Mouse (Mus musculus): Measurements from ENCODE around the gene Mapk8ip2. TPM values are rescaled to one million over a fixed set of nuclear protein-coding genes. Genes with fewer than 3 reads are reported as not detected.
A peak's percentile ranks its signal among the peaks of the same experiment; 100 is the strongest.

Gene Mapk8ip2
- polyA plus RNA-seq, 1 experiment from 2014 or later: 0.02 TPM

DNA sequence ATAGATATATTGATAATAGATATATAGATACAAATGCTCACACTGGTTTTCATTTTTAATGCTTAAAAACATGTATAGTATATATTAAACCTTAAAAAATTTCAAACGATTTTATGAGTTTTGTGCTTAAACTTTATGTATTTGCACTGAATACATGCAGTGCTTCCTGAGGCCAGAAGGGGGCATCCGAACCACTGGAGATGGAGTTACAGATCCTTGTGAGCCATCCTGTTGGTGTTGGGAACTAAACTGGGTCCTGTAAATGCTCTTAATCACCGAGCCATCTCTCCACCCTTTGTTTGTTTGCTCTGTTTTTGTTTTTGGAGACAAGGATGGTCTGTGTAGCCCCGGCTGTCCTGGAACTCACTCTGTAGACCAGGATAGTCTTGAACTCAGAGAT, 41.3 kb downstream of the Mapk8ip2 start:
- Histone ChIP-seq H3K4me2 (no peak overlapping the region), H3K9me3 (replicated peaks) (no peaks in the 10 kb centered on the region), H3K27me3 (peaks cover 38% of the 10 kb centered on the region), H3K9ac (no peak overlapping the region), H3K27ac (replicated peaks) (no peak overlapping the region), H3K36me3 (replicated peaks) (no peaks in the 10 kb centered on the region), H3K4me3 (replicated peaks) (no peak overlapping the region), H3K4me1 (replicated peaks) (peaks cover 21% of the 10 kb centered on the region)
- 54% methylated on average over 4 of the region's 4 CpGs for WGBS (ENCODE audit: insufficient replicate concordance)
- no peak for ATAC-seq (ENCODE audit: insufficient read depth)

DNA sequence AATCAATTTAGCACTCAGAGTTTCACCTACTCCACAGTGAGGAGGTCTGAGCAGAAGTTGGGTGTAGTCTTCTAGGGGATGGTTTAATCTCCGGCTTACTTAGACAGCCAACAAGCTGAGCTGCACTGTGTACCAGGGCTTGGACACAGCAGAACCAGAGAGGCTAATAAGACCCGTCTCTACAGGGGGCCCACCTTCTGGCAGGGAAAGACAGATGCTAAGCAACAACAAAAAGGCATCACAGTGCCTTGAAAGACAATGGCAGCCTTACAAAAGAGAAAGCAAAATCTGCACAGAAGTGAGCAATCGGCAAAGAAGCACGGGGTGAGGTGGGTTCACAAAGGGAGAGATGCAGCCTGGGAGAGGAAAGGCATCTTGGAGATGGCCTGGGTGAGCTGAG, 42.4 kb downstream of the Mapk8ip2 start:
- WGBS (ENCODE audit: insufficient replicate concordance): 60% methylated on average over 4 of the region's 4 CpGs
- peaks cover 30% of the 10 kb centered on the region for H3K4me1 ChIP-seq (replicated peaks)
- H3K4me2 ChIP-seq: no peak overlapping the region
- no peak overlapping the region for H3K4me3 ChIP-seq (replicated peaks)
- no peaks in the 10 kb centered on the region for H3K9me3 ChIP-seq (replicated peaks)
- no peak for ATAC-seq (ENCODE audit: insufficient read depth)
- H3K27ac ChIP-seq (replicated peaks): no peak overlapping the region
- H3K27me3 ChIP-seq: peaks cover 50% of the 10 kb centered on the region
- no peaks in the 10 kb centered on the region for H3K36me3 ChIP-seq (replicated peaks)
- no peak overlapping the region for H3K9ac ChIP-seq

DNA sequence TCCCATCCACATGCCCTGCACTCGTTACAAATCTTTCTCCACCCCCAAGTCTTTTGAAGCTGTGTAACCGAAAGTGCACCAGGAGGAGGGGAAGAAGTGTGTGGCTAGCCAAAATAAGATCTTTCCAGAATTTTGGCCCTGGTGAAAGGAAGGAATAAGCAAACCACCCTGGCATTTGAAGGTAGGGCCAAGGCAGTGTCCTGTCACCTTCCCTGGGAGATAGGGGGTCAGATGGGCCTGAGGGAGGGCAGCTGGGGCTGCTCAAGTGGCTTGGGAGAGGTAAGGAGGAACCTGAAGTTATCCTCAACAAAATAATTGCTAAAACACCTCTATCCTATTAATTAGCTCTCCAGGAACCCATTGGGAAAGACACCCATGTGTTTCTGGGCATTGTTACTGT, 43.1 kb downstream of the Mapk8ip2 start:
- H3K9me3 ChIP-seq (replicated peaks): no peaks in the 10 kb centered on the region
- no peak overlapping the region for H3K9ac ChIP-seq
- no peak overlapping the region for H3K4me3 ChIP-seq (replicated peaks)
- H3K4me1 ChIP-seq (replicated peaks): peaks cover 30% of the 10 kb centered on the region
- no peak overlapping the region for H3K27ac ChIP-seq (replicated peaks)
- 35% methylated on average over 2 of the region's 2 CpGs for WGBS (ENCODE audit: insufficient replicate concordance)
- ATAC-seq (ENCODE audit: insufficient read depth): no peak
- H3K36me3 ChIP-seq (replicated peaks): no peaks in the 10 kb centered on the region
- H3K27me3 ChIP-seq: peaks cover 55% of the 10 kb centered on the region
- H3K4me2 ChIP-seq: no peak overlapping the region

DNA sequence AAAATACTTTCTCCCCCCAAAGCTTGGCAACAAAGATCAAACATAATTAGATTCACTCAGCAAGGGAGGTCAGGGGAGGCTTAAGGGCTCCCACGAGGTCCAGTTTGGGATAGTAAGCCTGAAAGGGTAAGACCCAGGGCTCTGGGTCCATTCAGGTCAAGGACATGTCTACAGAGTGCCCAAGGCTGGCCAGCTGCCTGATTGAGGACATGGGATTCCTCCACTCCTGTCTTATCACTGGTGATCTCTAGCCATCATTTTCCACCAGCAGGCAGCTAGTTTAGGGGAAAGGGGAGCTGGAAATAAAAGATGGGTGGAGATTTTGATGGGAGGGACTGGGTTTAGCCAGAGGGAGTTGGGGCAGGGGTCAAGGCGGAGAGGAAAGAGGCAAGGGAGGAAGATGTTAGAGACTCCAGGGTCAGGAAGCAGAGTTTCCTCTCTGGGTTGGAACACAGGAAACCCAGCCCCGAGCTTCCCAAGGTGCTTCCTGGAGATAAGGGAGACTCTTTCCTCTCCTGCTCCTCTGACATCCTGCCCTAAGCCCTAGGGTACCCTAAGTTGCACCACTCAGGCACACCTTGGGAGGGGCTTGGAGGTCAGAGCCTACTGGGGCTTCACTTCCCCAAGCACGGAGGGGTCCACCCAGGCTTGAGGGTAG, 43.8 kb downstream of the Mapk8ip2 start:
- WGBS (ENCODE audit: insufficient replicate concordance): 4% methylated on average over 4 of the region's 4 CpGs
- peak overlapping the region; percentile 65 for H3K4me3 ChIP-seq (replicated peaks)
- ATAC-seq (ENCODE audit: insufficient read depth): peak; percentile 42
- no peak overlapping the region for H3K4me2 ChIP-seq
- no peak overlapping the region for H3K9ac ChIP-seq
- no peaks in the 10 kb centered on the region for H3K9me3 ChIP-seq (replicated peaks)
- H3K4me1 ChIP-seq (replicated peaks): peaks cover 30% of the 10 kb centered on the region
- H3K27me3 ChIP-seq: peaks cover 55% of the 10 kb centered on the region
- H3K36me3 ChIP-seq (replicated peaks): no peaks in the 10 kb centered on the region
- H3K27ac ChIP-seq (replicated peaks): no peak overlapping the region

DNA sequence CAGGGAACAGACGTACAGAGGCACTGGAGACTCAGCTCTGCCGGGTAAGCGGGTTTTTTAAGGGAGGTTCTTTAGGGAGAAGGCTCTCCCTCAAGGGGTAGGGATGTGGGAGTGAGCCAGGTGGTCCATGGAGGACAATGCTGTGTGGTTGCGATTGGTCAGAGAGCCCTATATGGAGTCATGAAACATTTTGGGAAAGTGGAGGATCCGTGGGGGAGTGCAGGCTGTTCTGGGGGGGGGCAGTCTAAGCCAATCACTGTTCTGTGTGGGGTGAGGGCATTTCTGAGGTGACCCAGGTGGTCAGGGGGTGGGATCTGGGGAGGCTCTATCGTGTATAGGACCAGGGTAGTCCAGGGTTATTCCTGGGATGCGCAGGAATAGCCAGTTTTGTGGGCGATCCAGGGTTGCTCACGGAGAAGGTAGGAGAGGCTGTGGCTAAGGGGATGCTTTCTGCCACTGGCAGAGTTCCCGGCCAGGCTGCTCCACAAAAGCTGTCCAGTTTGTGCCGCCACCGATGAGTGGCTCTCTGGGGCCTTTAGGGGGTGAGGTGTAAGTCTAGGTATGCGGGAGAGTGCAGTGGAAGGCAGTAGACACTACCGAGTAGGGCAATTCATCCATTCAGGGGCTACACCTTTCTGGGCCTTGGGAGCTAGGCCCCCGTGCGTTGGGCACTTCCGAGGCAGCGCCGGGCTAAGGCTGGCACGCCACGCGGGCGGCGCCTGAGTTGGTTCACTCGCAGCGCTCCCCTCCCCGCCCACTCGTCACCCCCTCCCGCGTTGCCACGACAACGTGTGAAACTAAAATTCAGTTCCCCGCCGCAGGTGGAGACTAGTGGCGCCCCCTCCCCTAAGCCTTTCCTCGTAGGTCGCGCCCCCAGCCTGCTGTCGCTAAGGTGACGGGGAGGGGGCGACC, 44.6 kb downstream of the Mapk8ip2 start:
- Histone ChIP-seq H3K9me3 (replicated peaks) (no peaks in the 10 kb centered on the region), H3K4me3 (replicated peaks) (peak overlapping the region; percentile 65), H3K27ac (replicated peaks) (no peak overlapping the region), H3K27me3 (peaks cover 55% of the 10 kb centered on the region), H3K4me1 (replicated peaks) (peaks cover 30% of the 10 kb centered on the region), H3K36me3 (replicated peaks) (no peaks in the 10 kb centered on the region), H3K9ac (peak overlapping the region; percentile 21; the same call in 1 of the 2 replicates), H3K4me2 (peak overlapping the region; percentile 92)
- WGBS (ENCODE audit: insufficient replicate concordance): 1% methylated on average over 41 of the region's 41 CpGs
- ATAC-seq (ENCODE audit: insufficient read depth): no peak

DNA sequence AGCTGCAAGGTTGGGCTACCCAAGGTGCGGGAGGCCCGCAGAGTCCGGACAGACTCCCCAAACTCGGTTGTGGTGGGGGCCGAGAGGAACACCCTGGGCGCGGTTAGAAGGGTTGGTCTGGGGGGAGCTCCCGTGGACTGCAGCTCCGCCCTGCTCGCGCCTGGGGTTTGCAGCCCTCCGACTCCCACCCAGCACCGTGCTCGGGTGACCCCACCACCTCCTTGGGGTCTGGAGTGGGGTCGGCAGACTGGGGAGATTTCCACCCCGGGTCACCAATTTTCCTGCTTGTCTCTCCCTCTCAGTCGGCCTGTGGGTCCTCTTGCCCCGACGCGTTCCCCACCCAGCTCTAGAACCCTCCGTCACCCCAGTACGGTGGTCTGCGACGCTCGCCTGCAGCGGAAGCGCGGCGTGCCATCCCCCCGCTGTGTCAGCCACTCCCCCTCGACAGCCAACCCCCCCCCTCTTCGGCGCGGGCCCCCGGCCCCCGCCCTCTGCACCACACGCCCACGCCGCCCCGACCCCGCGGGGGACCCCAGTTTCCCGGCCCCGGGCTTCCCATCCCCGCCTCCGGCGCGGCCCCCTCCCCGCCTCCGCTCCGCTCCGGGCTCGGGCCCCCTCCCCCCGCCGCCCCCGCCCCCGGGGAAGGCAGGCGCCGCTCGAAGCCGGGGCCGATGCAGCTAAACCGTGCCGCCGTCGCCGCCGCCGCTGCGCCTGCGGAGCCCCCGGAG, 45.4 kb downstream of the Mapk8ip2 start, which contains the start of gene Shank3:
Shank3 (plus strand) TSS at position 663 of the 728 bp plus-strand sequence.
- H3K9me3 ChIP-seq (replicated peaks): no peaks in the 10 kb centered on the region
- H3K36me3 ChIP-seq (replicated peaks): no peaks in the 10 kb centered on the region
- 0 out of 2 replicates have a peak, but pooled peaks have one; percentile 17 for ATAC-seq (ENCODE audit: insufficient read depth)
- peaks cover 55% of the 10 kb centered on the region for H3K27me3 ChIP-seq
- no peak within 1 kb of the TSS for H3K27ac ChIP-seq (replicated peaks)
- peak within 1 kb of the TSS; percentile 39; the same call in 1 of the 2 replicates for H3K9ac ChIP-seq
- H3K4me1 ChIP-seq (replicated peaks): peaks cover 30% of the 10 kb centered on the region
- WGBS (ENCODE audit: insufficient replicate concordance): under 1% methylated on average over 42 of the region's 72 CpGs
- H3K4me3 ChIP-seq (replicated peaks): peak within 1 kb of the TSS; percentile 65
- peak within 1 kb of the TSS; percentile 92 for H3K4me2 ChIP-seq

DNA sequence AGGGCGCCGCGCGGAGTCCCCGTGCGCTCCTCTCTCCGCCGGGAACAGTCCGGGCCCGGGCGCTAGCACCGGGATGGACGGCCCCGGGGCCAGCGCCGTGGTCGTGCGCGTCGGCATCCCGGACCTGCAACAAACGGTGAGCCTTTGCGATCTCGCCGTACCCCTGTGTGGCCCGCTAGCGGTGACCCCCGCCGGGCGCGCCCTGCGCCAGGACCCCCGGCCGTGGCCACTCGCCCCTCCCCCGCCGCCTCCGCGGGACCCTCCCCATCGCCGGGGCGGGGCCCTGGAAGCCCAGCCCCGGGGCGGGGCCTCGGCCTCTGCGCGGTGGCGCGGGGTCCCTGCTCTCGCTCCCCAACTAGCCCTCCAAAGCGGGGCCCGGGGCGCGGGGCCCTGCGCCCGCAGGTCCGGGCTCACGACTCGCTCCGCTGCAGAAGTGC, 46.1 kb downstream of the Mapk8ip2 start:
- Histone ChIP-seq H3K4me2 (peak overlapping the region; percentile 92), H3K9ac (peak overlapping the region; percentile 39; the same call in 1 of the 2 replicates), H3K4me1 (replicated peaks) (peaks cover 30% of the 10 kb centered on the region), H3K4me3 (replicated peaks) (peak overlapping the region; percentile 65), H3K9me3 (replicated peaks) (no peaks in the 10 kb centered on the region), H3K36me3 (replicated peaks) (no peaks in the 10 kb centered on the region), H3K27me3 (peaks cover 55% of the 10 kb centered on the region), H3K27ac (replicated peaks) (no peak overlapping the region)
- WGBS (ENCODE audit: insufficient replicate concordance): under 1% methylated on average over 52 of the region's 60 CpGs
- ATAC-seq (ENCODE audit: insufficient read depth): peak; percentile 50

DNA sequence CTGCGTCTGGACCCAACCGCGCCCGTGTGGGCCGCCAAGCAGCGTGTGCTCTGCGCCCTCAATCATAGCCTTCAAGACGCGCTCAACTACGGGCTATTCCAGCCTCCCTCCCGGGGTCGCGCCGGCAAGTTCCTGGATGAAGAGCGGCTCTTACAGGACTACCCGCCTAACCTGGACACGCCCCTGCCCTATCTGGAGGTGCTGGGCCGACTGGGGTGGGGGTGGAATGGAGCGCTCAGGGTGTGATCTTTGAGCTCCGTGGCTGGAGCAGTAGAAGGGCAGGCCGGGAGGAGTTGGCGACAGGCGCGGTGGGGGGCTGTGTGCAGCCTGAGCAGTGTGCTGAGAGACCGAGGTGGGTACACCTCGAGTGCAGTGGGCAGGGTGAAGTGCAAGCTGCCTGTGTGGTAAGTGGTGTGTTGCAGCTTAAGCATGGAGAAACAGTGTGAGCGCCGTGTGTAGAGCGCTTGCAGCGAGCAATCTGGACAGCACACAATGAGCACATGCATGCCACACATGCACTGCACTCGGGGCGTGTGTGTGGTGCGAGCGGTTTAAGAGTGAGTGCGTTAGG, 46.6 kb downstream of the Mapk8ip2 start:
- H3K36me3 ChIP-seq (replicated peaks): no peaks in the 10 kb centered on the region
- peak overlapping the region; percentile 65 for H3K4me3 ChIP-seq (replicated peaks)
- no peak overlapping the region for H3K27ac ChIP-seq (replicated peaks)
- peak overlapping the region; percentile 92 for H3K4me2 ChIP-seq
- WGBS (ENCODE audit: insufficient replicate concordance): 9% methylated on average over 35 of the region's 35 CpGs
- peak; percentile 57 for ATAC-seq (ENCODE audit: insufficient read depth)
- H3K27me3 ChIP-seq: peaks cover 55% of the 10 kb centered on the region
- peak overlapping the region; percentile 39; the same call in 1 of the 2 replicates for H3K9ac ChIP-seq
- no peaks in the 10 kb centered on the region for H3K9me3 ChIP-seq (replicated peaks)
- peaks cover 30% of the 10 kb centered on the region for H3K4me1 ChIP-seq (replicated peaks)

DNA sequence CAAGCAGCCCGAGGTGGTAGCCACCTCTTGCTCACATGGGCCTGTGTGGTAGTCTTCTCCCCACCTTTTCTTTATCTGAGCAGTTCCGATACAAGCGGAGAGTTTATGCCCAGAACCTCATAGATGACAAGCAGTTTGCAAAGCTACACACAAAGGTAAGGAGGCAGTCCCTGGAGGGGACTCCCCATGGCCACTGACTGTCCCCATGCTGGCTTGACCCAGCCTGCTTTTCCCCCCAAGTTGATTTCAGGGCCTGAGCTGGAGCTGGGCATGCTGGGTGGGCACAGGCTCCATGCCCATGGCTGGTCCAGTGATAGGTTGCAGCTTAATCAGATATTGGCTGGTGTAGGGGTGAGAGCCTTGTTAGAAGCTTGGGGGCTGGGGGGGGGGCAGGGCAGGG, 47.6 kb downstream of the Mapk8ip2 start:
- no peak overlapping the region for H3K9ac ChIP-seq
- H3K9me3 ChIP-seq (replicated peaks): no peaks in the 10 kb centered on the region
- H3K27me3 ChIP-seq: peaks cover 53% of the 10 kb centered on the region
- H3K27ac ChIP-seq (replicated peaks): no peak overlapping the region
- no peaks in the 10 kb centered on the region for H3K36me3 ChIP-seq (replicated peaks)
- peaks cover 30% of the 10 kb centered on the region for H3K4me1 ChIP-seq (replicated peaks)
- no peak for ATAC-seq (ENCODE audit: insufficient read depth)
- H3K4me3 ChIP-seq (replicated peaks): no peak overlapping the region
- peak overlapping the region; percentile 92 for H3K4me2 ChIP-seq
- WGBS (ENCODE audit: insufficient replicate concordance): 49% methylated on average over 3 of the region's 3 CpGs

DNA sequence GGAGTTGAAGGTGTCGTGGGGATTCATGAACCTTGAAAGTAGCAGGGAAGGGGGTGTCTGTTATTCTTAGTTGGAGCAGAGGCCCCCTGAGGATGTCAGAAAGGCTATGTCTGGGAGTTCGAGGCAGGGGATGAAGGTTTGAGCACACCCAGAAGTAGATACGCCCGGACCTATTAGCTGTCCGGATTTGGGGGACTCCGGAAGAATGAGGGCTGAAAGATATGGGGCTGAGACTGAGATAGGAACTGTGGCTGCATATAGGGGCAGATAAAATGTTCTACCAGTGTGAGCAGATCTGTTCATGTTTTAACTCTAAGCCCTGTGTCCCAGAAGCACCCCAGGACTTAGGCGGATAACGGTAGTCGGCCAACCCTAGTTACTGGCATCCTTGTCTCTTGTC, 51.1 kb downstream of the Mapk8ip2 start:
- H3K9ac ChIP-seq: no peak overlapping the region
- 64% methylated on average over 9 of the region's 9 CpGs for WGBS (ENCODE audit: insufficient replicate concordance)
- H3K4me3 ChIP-seq (replicated peaks): no peak overlapping the region
- H3K4me1 ChIP-seq (replicated peaks): peaks cover 10% of the 10 kb centered on the region
- no peak for ATAC-seq (ENCODE audit: insufficient read depth)
- H3K27ac ChIP-seq (replicated peaks): no peak overlapping the region
- H3K27me3 ChIP-seq: peaks cover 18% of the 10 kb centered on the region
- H3K9me3 ChIP-seq (replicated peaks): no peaks in the 10 kb centered on the region
- no peaks in the 10 kb centered on the region for H3K36me3 ChIP-seq (replicated peaks)
- H3K4me2 ChIP-seq: no peak overlapping the region

Data from liver, embryonic 15.5 days (tissue).